Mouse (Mus musculus) brain, embryonic 14.5 days (tissue): ENCODE measurements at regions not wholly inside any gene's neighbourhood (a gene's known extent, or its start where the extent isn't known, plus 50 kb on each side); places are given as distances from the start of the nearest gene placed in this dataset.

Experiments
- DNase-seq: peaks from one replicate; pipeline ENCODE4 v3.0.0-alpha.2; 2011; ENCODE audit warnings: low read depth
- CTCF ChIP-seq: fragments of 200-500 bp; IDR thresholded peaks from 2 replicates; pipeline ENCODE4 v1.5.1; 2012; ENCODE audit warnings: inconsistent platforms, mild to moderate bottlenecking, moderate library complexity, borderline replicate concordance; ENCODE audit not compliant: insufficient read depth, insufficient read length; ENCODE audit errors: extremely low read depth
- POLR2A ChIP-seq: fragments of 200-500 bp; IDR thresholded peaks from 2 replicates; pipeline ENCODE4 v1.6.1; 2012; ENCODE audit warnings: mild to moderate bottlenecking, inconsistent platforms, borderline replicate concordance; ENCODE audit not compliant: poor library complexity, insufficient read depth, insufficient read length, severe bottlenecking; ENCODE audit errors: extremely low read depth

GRCm38 (mm10) chr14:79890280-79890679, 93.6 kb upstream of the Olfm4 start:
- DNase-seq, result no peak
- no peak for TF ChIP-seq POLR2A
- TF ChIP-seq CTCF, result no peak

DNA sequence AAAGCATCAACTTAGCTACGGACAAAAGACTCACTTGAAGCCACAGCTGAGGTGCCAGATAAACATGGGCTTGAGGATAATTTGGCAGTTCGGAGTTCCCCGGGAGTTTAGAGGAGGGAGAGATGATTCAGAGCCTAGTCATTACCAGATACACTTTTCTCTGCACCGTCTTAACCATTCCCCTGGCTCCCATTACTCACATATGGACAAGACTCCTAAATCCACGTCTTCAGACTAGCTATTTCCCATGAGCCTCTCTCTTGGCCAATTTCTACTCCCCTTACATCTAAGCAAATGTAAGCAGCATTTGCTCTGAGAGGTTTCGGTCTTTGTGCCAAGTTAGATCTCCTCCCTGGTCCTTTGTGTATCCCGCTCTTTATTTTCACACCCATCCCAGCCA, 100.4 kb upstream of the Olfm4 start:
- peak; percentile 41 for DNase-seq
- TF ChIP-seq CTCF, result no peak
- TF ChIP-seq POLR2A, result no peak

- peak; percentile 30 for DNase-seq
- no peak for TF ChIP-seq POLR2A
- TF ChIP-seq CTCF, result no peak
Observed at GRCm38 (mm10) chr14:79881726-79882125, 102.2 kb upstream of the Olfm4 start.

GRCm38 (mm10) chr14:79880065-79880755, 103.7 kb upstream of the Olfm4 start:
- DNase-seq, result peak; percentile 74

DNA sequence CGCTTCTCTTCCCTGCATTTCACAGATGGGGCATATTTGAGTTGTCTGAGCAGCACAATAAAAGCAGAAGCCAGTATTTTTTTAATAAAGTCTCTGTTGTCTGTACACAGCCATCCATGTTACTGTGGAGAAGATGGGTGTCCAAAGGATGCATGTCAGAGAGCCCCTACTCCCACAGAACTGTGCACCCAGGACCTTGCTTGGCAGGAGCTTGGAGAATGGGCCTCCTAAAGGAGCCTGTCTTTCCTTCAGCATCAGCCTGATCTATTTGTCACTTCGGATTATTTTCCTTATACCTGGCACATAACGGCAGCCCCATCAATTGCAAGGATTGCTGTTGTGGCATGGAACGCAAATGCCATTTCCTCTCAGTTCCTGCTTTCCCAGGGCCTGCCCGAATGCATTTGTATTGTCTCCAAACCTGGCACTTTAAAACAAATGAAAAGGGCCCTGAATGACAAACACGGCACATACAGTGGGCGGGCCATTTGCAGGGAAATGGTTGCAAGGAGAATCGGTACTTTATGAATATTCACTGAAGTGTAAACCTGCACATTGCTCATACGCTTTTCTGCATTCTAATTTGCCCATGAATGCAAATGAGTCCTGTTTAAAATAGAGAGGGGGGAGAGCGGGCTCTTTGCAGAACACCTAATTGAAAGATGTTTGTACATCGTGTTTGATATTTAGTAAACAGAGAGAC, 104.4 kb upstream of the Olfm4 start:
- TF ChIP-seq POLR2A (no peak), CTCF (no peak)

More at GRCm38 (mm10) chr14:79880065-79880755, 103.7 kb upstream of the Olfm4 start:
- no peak for TF ChIP-seq POLR2A
- TF ChIP-seq CTCF, result no peak

DNA sequence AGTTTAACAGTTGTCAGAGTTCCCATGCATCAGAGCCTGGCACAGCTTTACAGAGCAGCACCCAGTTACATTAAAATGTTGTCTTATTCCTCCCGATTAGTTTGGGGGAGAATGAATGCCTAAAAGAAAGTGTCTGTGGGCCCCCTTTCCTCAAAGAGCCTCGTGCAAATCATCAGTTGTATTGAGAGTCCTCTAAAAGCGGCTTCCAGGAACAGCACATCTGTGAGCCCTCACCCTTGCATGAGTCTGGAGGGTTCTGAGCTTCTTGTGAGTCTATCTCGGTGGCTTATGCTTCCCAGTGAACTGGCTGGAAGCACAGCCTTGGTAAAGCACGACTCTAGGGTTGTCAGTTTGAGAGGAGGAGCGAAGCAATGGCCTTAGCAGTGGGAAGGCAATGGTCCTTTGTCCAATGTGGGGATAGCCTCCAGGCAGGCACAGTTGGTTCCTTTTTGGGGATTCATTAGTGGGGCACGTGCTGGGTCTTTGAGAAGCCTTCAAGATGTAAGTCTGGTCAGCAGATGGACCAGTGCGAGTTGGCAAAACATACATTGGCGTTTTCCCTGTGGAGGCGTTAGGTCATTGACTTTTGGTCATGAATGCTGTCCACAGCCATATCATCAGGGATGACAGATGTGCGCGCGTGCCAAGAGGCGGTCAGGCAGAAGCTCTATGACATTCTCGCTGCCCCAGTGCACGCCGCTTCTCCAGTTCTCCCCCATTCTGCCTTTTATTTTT, 105.4 kb upstream of the Olfm4 start:
- DNase-seq, result peak; percentile 62
- no peak for TF ChIP-seq CTCF
- no peak for TF ChIP-seq POLR2A

More for the DNA sequence above, 104.4 kb upstream of the Olfm4 start:
- peak; percentile 95 for DNase-seq

DNA sequence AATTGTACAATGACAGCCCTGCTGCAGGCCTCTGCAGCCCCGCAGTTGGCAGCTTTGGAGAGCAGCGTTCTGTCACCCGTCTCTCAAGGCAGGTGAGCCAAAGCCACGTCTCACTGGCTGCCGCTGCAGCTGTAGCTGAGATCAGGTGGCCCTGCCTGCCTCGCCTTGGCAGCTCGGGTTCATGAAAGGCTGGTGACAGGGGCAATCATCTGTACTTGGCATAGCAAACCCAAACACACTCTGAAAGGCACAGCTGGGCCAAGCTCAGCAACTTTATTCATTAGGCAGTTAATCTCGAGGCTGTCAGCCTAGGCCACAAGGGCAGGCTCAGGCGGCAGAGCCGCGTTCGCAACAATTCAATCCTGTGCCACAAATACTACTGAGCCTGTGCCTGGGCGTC, 102.0 kb upstream of the Pcdh8 start:
- DNase-seq, result peak; percentile 92
- TF ChIP-seq CTCF, result no peak
- no peak for TF ChIP-seq POLR2A

DNA sequence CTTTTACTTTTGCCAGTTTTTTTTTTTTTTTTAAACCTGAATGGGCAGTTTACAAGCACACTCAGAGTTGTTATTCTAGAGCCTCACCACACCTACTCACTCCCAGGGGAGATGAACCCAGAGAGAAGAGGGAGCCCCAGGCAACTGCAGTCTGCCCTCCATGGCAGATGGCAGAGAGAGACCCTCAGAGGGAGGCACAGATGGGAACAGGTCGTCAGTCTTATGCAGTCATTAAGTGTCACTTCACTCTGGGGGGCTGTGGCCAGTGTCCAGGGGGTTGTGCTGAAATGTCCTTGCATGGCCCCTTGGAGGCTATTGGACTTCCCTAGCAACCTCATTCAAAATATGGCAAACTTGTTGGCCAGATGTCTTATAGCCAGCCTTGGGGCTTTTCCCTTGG, 101.3 kb upstream of the Pcdh8 start:
- DNase-seq, result peak; percentile 69
- TF ChIP-seq POLR2A, result no peak
- TF ChIP-seq CTCF, result no peak

DNA sequence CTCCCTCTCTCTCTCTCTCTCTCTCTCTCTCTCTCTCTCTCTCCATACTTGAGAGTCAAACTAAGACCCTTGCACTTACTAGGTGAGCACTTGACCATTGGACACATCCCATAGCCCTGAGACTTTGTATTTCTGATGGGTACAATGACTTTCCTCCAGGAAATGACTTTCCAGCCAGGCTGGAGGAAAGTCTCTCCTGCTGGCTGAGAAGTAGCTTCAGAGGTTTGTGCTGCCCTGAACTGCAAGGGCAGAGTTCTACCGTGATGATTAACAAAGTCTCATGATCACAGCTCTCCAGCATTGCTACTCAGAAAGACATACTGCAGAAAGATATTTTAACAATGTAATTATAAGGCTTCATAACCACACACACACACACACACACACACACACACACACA, 98.2 kb upstream of the Pcdh8 start:
- no peak for TF ChIP-seq CTCF
- TF ChIP-seq POLR2A, result no peak
- no peak for DNase-seq

- TF ChIP-seq CTCF (no peak), POLR2A (no peak)
- no peak for DNase-seq
Observed at GRCm38 (mm10) chr14:79856245-79856644, 85.1 kb upstream of the Pcdh8 start.

- no peak for DNase-seq
- TF ChIP-seq CTCF (no peak), POLR2A (no peak)
Observed at GRCm38 (mm10) chr14:79854216-79854615, 83.1 kb upstream of the Pcdh8 start.
